Mouse (Mus musculus) thymus, postnatal 36 days (tissue): ENCODE measurements around the gene Filip1.

Source experiments
- DNase-seq, 2 experiments: peaks; one replicate each; pipeline ENCODE4 v3.0.0; 2022; ENCODE audit warnings: mixed read lengths in 2 of 2

Filip1 gene

DNA sequence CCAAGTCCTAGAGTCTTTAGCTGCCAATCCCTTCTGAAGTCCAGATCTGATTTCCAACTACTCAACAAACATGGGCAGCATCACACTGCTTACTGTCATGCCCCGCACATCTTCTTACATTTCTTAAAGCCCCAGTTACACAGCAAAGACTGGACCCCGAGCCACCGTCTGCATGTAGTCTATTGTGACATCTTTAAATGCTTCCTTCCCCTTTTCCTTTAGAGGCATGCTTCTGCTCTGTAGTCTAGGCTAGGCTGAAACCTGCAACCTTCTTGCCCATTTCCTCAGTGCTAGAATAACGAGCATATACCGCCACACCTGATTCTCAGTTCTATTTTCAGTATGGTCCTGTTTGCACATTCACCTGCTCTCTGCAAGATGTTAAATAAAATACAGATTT, 196.2 kb downstream of the Filip1 start:
- no peak for DNase-seq

DNA sequence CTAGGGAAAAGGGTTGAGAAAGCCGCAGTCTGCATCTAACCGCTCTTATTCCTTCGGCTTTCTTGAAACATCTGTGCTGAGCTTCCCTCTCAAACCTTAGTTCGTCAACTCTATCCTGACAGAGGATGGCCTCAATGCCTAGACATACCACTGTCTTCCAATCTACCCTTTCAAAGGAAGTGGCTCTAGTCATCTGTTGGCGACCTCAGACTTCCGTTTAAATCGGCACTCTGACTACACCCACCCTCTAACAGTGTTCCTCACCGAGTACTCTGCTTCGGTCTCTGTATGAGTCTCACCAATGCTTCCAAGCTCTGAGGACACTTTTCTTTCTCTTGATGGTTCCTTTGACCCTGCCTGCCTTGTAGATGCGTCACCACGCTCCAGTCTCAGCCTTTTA, 196.6 kb downstream of the Filip1 start:
- DNase-seq, result no peak

DNA sequence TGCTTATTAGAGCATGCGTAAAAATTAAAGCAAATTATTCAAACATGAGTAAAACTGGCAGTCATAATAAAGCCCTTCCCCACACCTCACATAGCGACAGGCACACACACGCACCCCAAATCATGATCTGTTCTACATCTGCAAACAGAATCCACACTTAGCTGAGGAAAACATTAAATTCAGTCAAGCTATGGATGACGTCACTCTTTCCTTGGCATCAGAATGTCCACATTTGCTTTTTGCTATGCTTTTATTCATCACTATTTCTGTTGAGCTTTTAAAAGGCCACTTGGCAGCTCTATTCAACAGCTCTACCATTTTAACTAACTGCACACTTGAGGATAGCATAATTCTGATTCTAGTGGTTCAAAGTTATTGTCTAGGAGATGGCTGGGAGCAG, 198.1 kb downstream of the Filip1 start:
- DNase-seq, result no peak

DNA sequence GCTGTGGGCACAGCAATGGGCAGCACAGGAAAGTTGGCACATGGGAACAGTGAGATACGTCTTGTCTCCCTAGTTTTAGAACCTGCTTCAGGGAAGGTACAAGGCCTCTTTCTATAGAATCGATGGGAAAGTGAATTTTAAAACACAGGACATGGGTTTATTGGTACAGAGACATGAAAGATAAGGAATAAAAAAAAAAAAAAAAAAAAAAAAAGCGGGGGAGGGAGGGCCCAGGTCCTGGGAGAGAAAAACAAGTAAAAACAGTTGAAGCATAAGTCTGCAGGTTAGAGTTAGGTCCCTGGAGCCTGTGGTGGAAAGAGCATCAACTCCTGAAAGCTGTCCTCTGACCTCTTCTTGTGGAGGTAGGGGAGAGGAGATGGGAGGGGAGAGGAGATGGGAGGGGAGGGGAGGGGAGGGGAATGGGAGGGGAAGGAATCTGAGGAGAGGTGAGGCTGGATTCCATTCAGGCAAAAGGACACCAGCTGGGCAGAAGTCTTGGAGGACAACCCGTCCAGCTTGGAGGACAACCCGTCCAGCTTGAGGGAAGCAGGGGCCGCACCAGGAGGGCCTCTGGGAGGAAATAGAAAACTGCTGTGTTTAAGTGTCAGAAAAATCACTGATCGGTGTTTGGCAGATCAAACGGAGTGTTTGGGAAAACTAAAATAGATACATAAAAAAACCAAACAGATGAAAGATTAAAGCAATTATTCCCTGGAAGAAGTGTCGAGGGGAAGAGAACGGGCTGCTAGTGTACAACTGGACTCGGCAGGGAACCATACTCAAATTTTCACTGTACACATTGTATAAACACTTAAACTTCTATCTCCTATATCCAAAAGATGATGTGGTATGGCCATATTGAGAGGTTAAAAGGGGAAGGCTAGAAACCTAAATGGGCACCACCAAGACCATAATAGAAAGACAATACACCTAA, 201.4 kb downstream of the Filip1 start:
- DNase-seq, result no peak

GRCm38 (mm10) chr9:79810534-79810933, 202.1 kb downstream of the Filip1 start:
- DNase-seq, result no peak

GRCm38 (mm10) chr9:79809411-79809810, 203.2 kb downstream of the Filip1 start:
- no peak for DNase-seq

GRCm38 (mm10) chr9:79807178-79807577, 205.5 kb downstream of the Filip1 start:
- DNase-seq, result no peak

DNA sequence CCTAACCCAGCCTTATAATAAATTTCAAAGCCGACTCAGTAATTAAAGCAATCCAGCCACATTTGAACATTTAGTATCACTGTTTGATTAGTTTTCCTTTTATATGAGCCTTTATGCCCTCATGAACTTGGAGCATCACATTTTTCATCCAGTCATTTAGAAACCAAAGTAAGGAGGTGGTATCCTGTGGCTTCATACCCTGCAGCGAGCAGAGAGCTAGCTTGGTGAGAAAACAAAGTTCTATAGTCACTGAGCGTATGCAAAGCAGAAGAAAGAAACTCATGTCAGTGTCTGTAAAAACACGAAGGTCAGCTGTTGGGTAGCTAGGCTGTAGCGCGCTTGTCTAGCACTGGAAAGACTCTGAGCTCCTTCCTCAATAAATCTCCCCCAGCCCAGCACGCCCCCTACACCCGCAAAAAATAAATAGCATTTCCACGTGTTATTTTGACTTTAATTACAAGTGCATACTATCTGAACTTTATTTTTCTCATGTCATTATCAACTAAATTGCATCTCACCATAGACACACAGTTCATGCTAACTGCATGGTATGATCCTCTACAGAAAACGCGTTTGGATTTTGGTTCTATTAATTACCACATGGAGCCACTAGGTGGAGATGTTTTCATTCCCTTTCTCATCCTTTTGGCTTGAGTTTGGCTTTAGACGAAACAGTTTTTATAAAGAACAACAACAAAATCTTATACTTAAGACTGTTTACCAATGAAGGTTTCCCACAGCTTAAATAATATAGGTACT, 206.2 kb downstream of the Filip1 start:
- no peak for DNase-seq

- no peak for DNase-seq
These were observed 207.2 kb downstream of the Filip1 start for GRCm38 (mm10) chr9:79805426-79805825.

- DNase-seq, result no peak
These were observed 216.1 kb downstream of the Filip1 start for GRCm38 (mm10) chr9:79796461-79797135.

DNA sequence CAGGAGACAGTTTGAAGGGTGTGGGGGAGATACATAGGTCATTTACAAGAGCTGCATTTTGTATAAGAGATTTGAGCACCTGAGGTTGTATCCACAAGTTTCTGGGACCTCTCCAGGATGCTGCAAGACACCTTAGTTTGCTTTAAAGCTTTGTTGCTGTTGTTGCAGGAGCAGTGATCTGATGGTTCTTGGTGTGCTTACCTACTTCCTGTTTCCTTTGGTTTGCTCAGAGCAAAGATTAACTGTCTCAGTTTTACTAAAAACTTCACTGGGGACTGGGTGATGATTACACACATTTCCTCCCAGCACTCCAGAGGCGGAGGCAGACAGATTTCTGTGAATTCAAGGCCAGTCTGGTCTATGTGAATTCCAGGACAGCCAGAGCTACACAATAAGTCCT, 217.6 kb downstream of the Filip1 start:
- DNase-seq, result peak in 1 of 2 experiments; percentile 22

GRCm38 (mm10) chr9:79792841-79793835, 219.5 kb downstream of the Filip1 start, which contains the start of gene Tmem30a:
Gene Tmem30a (minus strand): TSS chr9:79793507.
- DNase-seq, result peak; percentile 87 to 90

- DNase-seq, result no peak
These were observed 226.9 kb downstream of the Filip1 start for GRCm38 (mm10) chr9:79785794-79786085.

DNA sequence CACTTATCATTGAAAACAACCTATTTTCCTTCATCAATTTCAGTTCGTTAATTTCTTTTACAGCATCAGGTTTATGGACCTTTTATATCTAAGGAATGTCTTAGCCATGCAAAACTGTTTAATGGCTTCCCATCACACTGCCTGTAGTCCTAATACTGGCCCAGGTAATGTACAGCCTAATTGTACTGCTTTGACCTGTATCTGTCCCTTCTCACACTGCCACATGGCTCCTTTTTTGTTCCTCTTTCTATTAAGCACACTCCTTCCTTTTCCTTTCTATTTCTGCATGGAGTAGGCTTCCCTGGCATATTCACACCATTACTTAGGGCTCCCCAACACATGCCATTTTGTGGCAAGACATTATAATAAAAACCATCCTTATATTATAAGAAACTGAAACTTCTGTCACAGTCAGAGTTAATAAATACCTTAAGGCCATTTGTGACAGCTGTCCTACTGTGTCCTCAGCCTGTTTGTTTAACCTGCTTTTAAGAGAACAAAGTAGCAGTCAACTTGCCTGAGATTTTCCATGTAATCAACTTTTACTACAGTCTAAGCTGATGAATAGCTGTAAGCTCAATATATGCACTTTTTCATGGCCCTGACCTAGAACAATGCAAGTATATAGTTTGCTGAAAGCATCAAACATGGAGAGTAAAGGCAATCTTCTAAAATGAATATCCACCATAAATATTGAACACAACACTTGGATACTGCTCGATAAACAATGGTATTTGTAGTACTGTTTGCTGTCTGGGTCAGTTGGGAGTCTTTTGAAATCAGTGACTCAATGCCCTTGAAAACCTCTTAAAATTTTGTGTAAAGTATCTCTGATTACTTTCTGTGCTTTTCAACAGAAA, 227.5 kb downstream of the Filip1 start:
- DNase-seq, result no peak

GRCm38 (mm10) chr9:79784439-79784838, 228.2 kb downstream of the Filip1 start:
- no peak for DNase-seq

DNA sequence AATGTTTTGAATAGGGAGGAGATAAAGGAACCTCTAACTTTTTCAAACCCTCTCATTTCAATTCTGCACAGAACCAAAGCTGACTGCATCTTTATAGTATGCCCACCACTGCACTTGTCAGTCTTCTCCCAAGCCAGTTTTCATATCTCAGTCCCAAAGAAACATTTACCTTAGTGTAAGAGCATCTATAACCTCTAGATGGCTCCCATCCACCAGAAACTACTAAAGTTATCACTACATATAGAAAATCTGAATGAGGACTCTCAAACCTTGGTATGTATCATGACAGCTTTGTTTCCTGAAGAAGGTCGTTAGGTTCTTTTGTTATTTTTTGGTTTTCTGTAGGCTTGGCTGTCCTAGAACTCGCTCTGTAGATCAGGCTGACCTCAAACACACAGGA, 233.3 kb downstream of the Filip1 start:
- no peak for DNase-seq

DNA sequence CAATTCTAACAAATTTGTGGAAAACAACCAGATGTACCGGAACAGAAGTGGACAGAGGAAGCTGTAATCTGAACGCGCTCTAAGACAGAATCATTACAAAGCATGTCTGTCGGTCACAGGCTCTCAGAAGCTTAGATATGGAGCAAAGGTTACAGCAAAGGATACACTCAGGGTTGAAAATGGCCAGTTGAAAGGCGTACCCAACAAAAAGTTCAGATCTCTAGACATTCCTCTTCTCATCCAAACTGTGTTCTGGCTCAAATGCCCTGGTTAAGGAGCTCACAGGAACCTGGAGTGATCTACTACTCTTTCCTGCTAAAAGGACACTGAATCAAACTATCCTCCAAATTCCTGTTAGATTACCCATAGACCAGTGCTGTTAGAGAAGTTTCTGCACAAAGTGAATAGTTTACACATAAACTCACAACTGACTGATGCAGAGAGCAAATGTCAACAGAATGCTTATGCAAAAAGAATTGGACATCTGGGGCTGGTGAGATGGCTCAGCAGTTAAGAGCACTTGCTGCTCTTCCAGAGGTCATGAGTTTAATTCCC, 245.6 kb downstream of the Filip1 start:
- no peak for DNase-seq

DNA sequence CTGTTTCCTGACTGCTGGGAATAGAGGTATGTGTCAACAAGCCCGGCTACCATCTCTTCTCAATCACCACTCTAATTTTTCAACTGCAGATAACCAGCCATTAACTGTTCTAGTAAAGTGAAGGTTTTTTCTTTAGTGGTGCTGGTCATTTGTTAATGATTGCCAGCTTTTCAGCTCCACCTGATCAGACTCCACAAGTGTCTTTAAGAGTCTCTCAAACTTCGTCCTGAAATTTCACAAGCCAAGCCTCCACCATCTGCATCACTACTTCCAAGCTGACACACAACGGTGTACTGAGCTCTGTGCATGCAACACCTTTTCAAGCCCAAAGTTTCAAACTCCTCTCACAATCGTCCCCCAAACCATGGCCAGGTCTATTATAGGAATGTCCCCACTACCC, 247.3 kb downstream of the Filip1 start:
- DNase-seq, result no peak
